Mouse (Mus musculus) myocyte (in vitro differentiated cells): ENCODE measurements around the gene Slc46a2. TPM values are rescaled to one million over a fixed set of nuclear protein-coding genes. Genes with fewer than 3 reads are reported as not detected.

Experiments
- H3K27me3 ChIP-seq: one replicate; pipeline ENCODE4 v1.6.1; 2011; ENCODE audit not compliant: control insufficient read depth, insufficient read depth, insufficient read length
- H3K36me3 ChIP-seq: one replicate; pipeline ENCODE4 v1.6.1; 2011; ENCODE audit not compliant: control insufficient read depth, insufficient read depth
- H3K4me2 ChIP-seq: one replicate; pipeline ENCODE4 v1.6.1; 2011; ENCODE audit warnings: low read depth, control low read depth
- H3K4me3 ChIP-seq: one replicate; pipeline ENCODE4 v1.5.1; 2011; ENCODE audit warnings: mild to moderate bottlenecking, control low read depth, moderate library complexity
- H3K79me2 ChIP-seq: one replicate; pipeline ENCODE4 v1.6.1; 2011; ENCODE audit not compliant: control insufficient read depth, insufficient read depth
- H3ac ChIP-seq: one replicate; pipeline ENCODE4 v1.6.1; 2011; ENCODE audit not compliant: control insufficient read depth, insufficient read length
- CEBPB ChIP-seq: IDR thresholded peaks from 2 replicates; pipeline ENCODE4 v1.6.1; 2011; ENCODE audit warnings: mild to moderate bottlenecking, moderate library complexity; ENCODE audit not compliant: poor library complexity, insufficient read depth, severe bottlenecking
- E2F4 ChIP-seq: IDR thresholded peaks from one replicate; pipeline ENCODE4 v1.6.1; 2011; ENCODE audit warnings: mild to moderate bottlenecking, control low read depth, moderate library complexity; ENCODE audit not compliant: insufficient read depth
- MAX ChIP-seq: IDR thresholded peaks from one replicate; pipeline ENCODE4 v1.6.1; 2011; ENCODE audit warnings: low read depth, mild to moderate bottlenecking, control low read depth
- MYOD1 ChIP-seq, 3 experiments: IDR thresholded peaks; one replicate each; pipeline ENCODE4 v1.6.1; 2011; ENCODE audit warnings: control low read depth in 2 of 3, low read depth in 2 of 3, mild to moderate bottlenecking in 2 of 3, moderate library complexity in 1 of 3; ENCODE audit not compliant: insufficient read length in 2 of 3, control insufficient read depth in 1 of 3
- MYOG ChIP-seq, 3 experiments: IDR thresholded peaks; one replicate each; pipeline ENCODE4 v1.6.1; 2011; ENCODE audit warnings: control low read depth in 2 of 3, low read depth in 2 of 3, mild to moderate bottlenecking in 2 of 3; ENCODE audit not compliant: insufficient read length in 2 of 3, control insufficient read depth in 1 of 3, insufficient read depth in 1 of 3
- POLR2A ChIP-seq: IDR thresholded peaks from one replicate; pipeline ENCODE4 v1.6.1; 2011; ENCODE audit warnings: low read depth, mild to moderate bottlenecking, control low read depth, moderate library complexity; ENCODE audit not compliant: insufficient read length
- POLR2AphosphoS2 ChIP-seq: IDR thresholded peaks from one replicate; pipeline ENCODE4 v1.6.1; 2011; ENCODE audit warnings: low read depth, control low read depth; ENCODE audit not compliant: insufficient read length
- REST ChIP-seq: IDR thresholded peaks from one replicate; pipeline ENCODE4 v1.6.1; 2011; ENCODE audit warnings: mild to moderate bottlenecking, control low read depth, moderate library complexity; ENCODE audit not compliant: insufficient read depth, insufficient read length
- SRF ChIP-seq: IDR thresholded peaks from one replicate; pipeline ENCODE4 v1.6.1; 2011; ENCODE audit warnings: low read depth; ENCODE audit not compliant: control insufficient read depth, insufficient read length
- TCF12 ChIP-seq: IDR thresholded peaks from one replicate; pipeline ENCODE4 v1.6.1; 2011; ENCODE audit warnings: mild to moderate bottlenecking, control low read depth; ENCODE audit not compliant: poor library complexity, insufficient read depth, severe bottlenecking
- TCF3 ChIP-seq: IDR thresholded peaks from one replicate; pipeline ENCODE4 v1.6.1; 2011; ENCODE audit warnings: low read depth, control low read depth; ENCODE audit not compliant: insufficient read length
- USF1 ChIP-seq: IDR thresholded peaks from one replicate; pipeline ENCODE4 v1.6.1; 2011; ENCODE audit warnings: low read depth, mild to moderate bottlenecking, control low read depth, moderate library complexity
- polyA plus RNA-seq: library from polyadenylated mRNA; unstranded; fragments of >200 nt; fragmentation: generic; extraction: Trizol; gene quantifications from one replicate; pipeline ENCODE4 v1.2.1, GENCODE M21; 2012; ENCODE audit warnings: missing spikeins

The Slc46a2 gene
- polyA plus RNA-seq, 1 experiment = not detected

- Histone ChIP-seq H3K79me2 (no peaks in the 10 kb centered on the region), H3K36me3 (peaks cover 5% of the 10 kb centered on the region), H3K27me3 (no peaks in the 10 kb centered on the region), H3K4me2 (no peak overlapping the region), H3ac (no peak overlapping the region), H3K4me3 (no peak overlapping the region)
- TF ChIP-seq POLR2AphosphoS2 (no peak), TCF12 (no peak), MYOG (IDR thresholded peaks at IDR 0.05; ENCODE audit: control insufficient read depth in 1 of 3, insufficient read depth in 1 of 3, insufficient read length in 2 of 3, low read depth in 2 of 3) (no peak), TCF3 (no peak), MYOD1 (IDR thresholded peaks at IDR 0.05; ENCODE audit: control insufficient read depth in 1 of 3, insufficient read length in 2 of 3, low read depth in 2 of 3) (no peak), POLR2A (no peak), REST (no peak), CEBPB (no peak), USF1 (no peak), MAX (no peak), SRF (no peak), E2F4 (no peak)
Measured at GRCm38 (mm10) chr4:59898521-59898919, 16.3 kb downstream of the Slc46a2 start.

GRCm38 (mm10) chr4:59897814-59898520 lies 16.9 kb downstream of the Slc46a2 start:
- Histone ChIP-seq H3ac (no peak overlapping the region), H3K79me2 (no peaks in the 10 kb centered on the region), H3K27me3 (no peaks in the 10 kb centered on the region), H3K36me3 (peaks cover 5% of the 10 kb centered on the region), H3K4me3 (no peak overlapping the region), H3K4me2 (no peak overlapping the region)
- no peak for TF ChIP-seq MYOG (IDR thresholded peaks at IDR 0.05; ENCODE audit: control insufficient read depth in 1 of 3, insufficient read depth in 1 of 3, insufficient read length in 2 of 3, low read depth in 2 of 3)
- no peak for TF ChIP-seq MAX
- no peak for TF ChIP-seq TCF12
- no peak for TF ChIP-seq POLR2AphosphoS2
- TF ChIP-seq TCF3 = no peak
- no peak for TF ChIP-seq E2F4
- no peak for TF ChIP-seq MYOD1 (IDR thresholded peaks at IDR 0.05; ENCODE audit: control insufficient read depth in 1 of 3, insufficient read length in 2 of 3, low read depth in 2 of 3)
- no peak for TF ChIP-seq USF1
- TF ChIP-seq REST = no peak
- TF ChIP-seq POLR2A = no peak

DNA sequence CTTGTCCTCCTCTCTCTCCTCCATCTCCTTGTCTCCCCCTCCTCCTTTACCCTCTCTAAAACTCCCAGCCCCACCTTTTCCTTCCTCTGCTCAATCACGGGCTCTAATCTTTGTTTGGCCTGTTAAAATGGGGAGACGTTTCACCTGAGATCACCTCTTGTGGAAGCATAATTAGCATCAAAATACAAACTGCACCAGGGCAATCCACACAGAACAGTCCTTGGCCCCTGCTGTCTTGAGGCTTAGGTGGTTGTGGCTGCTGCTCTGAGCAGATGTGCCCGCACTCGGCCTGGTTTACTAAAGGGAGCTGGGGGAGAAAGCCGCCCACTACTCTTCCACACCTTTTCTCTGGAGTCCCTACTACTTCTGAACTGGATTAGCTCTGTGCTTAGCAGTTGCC lies 18.9 kb downstream of the Slc46a2 start:
- no peak overlapping the region for H3K4me3 ChIP-seq
- no peaks in the 10 kb centered on the region for H3K79me2 ChIP-seq
- no peaks in the 10 kb centered on the region for H3K27me3 ChIP-seq
- H3ac ChIP-seq = no peak overlapping the region
- no peak for TF ChIP-seq POLR2A
- TF ChIP-seq MYOG (IDR thresholded peaks at IDR 0.05; ENCODE audit: control insufficient read depth in 1 of 3, insufficient read depth in 1 of 3, insufficient read length in 2 of 3, low read depth in 2 of 3) = no peak
- no peak for TF ChIP-seq USF1
- TF ChIP-seq SRF = no peak
- no peak for TF ChIP-seq MYOD1 (IDR thresholded peaks at IDR 0.05; ENCODE audit: control insufficient read depth in 1 of 3, insufficient read length in 2 of 3, low read depth in 2 of 3)
- no peak for TF ChIP-seq E2F4
- TF ChIP-seq TCF12 = no peak
- TF ChIP-seq POLR2AphosphoS2 = no peak
- TF ChIP-seq TCF3 = no peak
- no peak for TF ChIP-seq CEBPB
- no peak for TF ChIP-seq MAX
- TF ChIP-seq REST = no peak
- H3K36me3 ChIP-seq = peaks cover 9% of the 10 kb centered on the region
- H3K4me2 ChIP-seq = no peak overlapping the region

GRCm38 (mm10) chr4:59894977-59895575 lies 19.8 kb downstream of the Slc46a2 start:
- Histone ChIP-seq H3K27me3 (no peaks in the 10 kb centered on the region), H3K4me3 (no peak overlapping the region), H3K36me3 (peaks cover 9% of the 10 kb centered on the region), H3K4me2 (no peak overlapping the region), H3ac (no peak overlapping the region), H3K79me2 (no peaks in the 10 kb centered on the region)
- TF ChIP-seq REST = no peak
- no peak for TF ChIP-seq MYOD1 (IDR thresholded peaks at IDR 0.05; ENCODE audit: control insufficient read depth in 1 of 3, insufficient read length in 2 of 3, low read depth in 2 of 3)
- TF ChIP-seq TCF12 = no peak
- TF ChIP-seq USF1 = no peak
- no peak for TF ChIP-seq POLR2A
- no peak for TF ChIP-seq SRF
- no peak for TF ChIP-seq MYOG (IDR thresholded peaks at IDR 0.05; ENCODE audit: control insufficient read depth in 1 of 3, insufficient read depth in 1 of 3, insufficient read length in 2 of 3, low read depth in 2 of 3)
- no peak for TF ChIP-seq TCF3
